Mouse (Mus musculus) right cerebral cortex, postnatal 25 days (tissue): ENCODE measurements around the gene Ugt1a7c.
"Not testable (repeated sequence)": the region's sequence is repeated elsewhere in the genome, so short reads cannot be mapped to it uniquely, and the experiment has no call there.

ENCODE experiments used
- DNase-seq: peaks from one replicate; pipeline ENCODE4 v3.0.0; 2022

The Ugt1a7c gene

DNA sequence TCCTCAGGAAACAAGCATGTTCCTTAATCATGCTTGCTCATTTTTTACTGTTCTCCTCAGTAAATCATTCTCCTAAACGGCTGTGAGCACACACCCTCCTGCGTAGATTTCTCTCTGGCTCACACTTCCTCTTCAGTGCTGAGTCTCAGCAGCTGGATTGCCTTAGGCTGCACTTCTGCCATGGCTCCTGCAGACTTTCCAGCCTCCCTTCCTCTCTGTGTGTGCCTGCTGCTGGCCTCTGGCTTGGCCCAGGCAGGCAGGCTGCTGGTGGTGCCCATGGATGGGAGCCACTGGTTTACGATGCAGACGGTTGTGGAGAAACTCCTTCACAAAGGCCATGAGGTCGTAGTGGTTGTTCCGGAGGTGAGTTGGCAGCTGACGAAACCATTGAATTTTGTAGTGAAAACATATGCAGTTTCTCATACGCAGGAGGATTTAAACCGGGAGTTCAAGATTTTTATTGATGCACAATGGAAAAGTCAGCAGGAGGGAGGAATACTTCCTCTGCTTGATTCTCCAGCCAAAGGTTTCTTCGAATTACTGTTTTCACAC lies at the start of gene Ugt1a7c:
TSS of gene Ugt1a7c (plus strand) at position 122 of the 552 bp plus-strand sequence.
- DNase-seq, result no peak

DNA sequence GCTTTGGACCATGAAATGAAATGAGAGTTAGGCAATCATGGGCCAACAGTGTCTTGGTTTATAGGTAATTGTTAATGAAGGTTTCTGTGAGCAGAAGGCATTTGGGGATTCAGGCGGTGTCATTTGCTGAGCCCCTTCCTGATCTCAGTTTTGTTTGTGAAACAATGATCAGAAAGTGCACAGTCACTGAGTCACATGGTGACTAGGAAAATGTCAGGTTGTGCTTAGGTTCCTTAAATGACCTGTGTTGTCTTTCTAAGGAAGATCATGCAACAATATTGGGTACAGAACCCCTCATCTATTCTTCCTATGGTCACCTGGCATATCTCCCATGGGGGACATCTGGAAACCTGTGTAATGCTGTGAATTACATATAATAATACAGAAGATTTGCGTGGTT lies 47.5 kb upstream of the Ugt1a7c start:
- DNase-seq, result not testable (repeated sequence)

DNA sequence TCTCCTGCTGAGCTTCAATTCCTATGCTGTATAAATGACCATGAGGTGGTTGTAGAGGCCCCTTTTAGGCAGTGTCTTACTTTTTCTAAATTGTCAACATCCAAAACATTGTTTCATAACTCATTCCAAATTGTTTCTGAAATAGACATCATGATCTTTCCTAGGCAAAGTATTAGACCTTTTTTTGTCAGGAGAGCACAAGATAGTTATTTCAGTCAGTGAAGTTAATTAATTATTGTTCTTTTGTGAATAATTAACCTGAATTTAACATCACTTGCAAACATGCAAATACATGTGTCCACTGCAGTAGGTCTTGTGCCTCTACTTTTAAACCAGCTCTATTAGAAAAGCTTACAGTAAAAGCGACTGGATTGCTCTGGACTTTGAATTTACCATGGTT lies 39.8 kb upstream of the Ugt1a7c start, which contains the start of gene Ugt1a10:
TSS of gene Ugt1a10 (plus strand) at position 301 of the 400 bp plus-strand sequence.
- no peak for DNase-seq

DNA sequence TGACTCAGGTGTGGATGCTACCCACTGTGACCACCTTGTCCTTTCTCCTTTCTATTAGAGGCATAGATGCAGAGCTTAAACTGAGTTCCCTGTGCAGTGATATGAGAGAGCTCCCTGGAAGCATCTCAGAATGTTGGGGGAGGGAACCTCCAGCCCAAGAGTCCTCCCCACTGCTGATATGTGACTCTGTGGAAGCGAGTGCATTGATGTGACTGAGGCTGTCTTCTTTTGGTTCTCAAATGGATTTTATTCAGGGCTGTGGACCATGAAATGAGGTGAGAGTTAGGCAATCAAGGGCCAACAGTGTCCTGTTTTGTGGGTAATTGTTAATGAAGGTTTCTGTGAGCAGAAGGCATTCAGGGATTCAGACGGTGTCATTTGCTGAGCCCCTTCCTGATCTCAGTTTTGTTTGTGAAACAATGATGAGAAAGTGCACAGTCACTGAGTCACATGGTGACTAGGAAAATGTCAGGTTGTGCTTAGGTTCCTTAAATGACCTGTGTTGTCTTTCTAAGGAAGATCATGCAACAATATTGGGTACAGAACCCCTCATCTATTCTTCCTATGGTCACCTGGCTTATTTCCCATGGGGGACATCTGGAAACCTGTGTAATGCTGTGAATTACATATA lies 28.3 kb upstream of the Ugt1a7c start:
- DNase-seq, result not testable (repeated sequence)

DNA sequence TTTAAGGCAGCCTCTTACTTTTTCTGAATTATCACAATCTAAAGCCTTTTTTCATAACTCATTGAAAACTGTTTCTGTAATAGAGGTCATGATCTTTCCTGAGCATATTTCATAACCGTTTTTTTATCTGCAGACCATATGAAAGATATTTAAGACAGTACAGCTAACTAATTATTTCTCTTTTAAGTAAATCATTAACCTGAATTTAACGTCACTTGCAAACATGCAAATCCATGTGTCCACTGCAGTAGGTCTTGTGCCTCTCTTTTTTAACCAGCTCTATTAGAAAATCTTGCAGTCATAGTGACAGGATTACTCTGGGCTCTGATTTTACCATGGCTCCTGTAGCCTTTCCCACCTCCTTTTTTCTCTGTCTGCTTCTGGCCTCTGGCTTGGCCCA lies 24.4 kb upstream of the Ugt1a7c start, which contains the start of gene Ugt1a9:
TSS of gene Ugt1a9 (plus strand) at position 306 of the 400 bp plus-strand sequence.
- no peak for DNase-seq

DNA sequence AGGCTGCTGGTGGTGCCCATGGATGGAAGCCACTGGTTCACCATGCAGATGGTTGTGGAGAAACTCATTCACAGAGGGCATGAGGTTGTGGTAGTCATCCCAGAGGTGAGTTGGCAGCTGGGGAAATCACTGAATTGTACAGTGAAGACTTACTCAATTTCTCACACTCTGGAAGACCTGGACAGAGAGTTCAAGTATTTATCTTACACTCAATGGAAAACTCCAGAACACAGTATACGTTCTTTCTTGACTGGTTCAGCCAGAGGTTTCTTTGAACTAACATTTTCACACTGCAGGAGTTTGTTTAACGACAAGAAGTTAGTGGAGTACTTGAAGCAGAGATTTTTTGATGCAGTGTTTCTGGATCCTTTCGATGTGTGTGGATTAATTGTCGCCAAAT lies 24.0 kb upstream of the Ugt1a7c start:
- DNase-seq, result no peak

DNA sequence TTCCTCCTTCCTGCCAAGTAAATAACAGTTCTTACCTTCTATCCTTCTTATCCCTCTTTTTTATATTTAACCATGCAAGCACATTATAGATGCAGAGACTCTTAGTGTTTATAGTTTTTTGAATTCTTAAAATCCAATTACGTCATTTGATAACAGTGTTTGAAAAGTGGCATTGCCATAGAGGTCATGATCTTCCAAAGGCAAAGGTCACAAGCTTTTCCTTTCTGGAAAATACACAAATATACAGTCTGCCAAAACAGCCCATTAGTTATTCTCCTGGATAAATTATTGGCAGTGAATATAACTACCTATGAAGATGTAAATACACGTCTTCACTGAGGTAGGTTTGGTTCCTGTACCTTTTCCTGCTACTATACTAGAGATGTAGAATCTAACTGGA lies 20.4 kb upstream of the Ugt1a7c start:
- DNase-seq, result no peak

DNA sequence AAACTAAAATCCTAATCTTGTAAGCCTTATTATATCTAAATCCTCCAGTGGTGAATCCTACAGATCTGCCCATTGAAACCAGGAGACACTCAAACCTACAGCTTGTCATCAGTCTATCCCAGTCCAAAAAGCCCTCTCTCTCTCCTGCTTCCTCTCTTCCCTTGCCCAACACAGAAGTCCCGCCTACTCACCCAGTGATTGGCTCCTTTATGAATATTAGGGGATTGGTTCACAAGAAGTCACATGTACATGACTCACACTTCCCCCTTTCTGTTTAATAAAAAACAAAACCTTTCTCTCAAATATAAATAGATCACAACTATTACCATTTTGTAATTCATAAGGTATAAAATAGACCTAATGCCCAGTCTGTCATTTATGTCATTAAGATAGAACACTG lies 17.7 kb upstream of the Ugt1a7c start:
- DNase-seq, result no peak

DNA sequence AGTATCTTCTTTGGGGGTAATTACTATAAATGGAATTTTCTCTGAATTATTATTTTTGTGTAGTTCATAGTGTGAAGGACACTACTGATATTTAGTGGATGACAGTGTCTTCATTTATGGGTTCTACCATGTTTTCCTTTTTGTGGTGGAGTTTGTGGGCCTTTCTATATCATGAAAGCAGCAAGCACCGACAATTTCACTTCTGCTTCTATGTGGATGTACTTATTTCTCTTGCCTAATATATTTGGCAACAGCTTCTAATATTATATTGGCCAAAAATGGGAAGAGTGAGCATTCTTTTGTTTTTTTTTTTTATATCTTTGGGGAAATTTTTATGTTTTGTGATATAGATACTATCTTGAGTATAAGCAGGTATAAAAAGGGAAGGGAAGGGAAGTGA lies 13.2 kb upstream of the Ugt1a7c start:
- DNase-seq, result no peak

DNA sequence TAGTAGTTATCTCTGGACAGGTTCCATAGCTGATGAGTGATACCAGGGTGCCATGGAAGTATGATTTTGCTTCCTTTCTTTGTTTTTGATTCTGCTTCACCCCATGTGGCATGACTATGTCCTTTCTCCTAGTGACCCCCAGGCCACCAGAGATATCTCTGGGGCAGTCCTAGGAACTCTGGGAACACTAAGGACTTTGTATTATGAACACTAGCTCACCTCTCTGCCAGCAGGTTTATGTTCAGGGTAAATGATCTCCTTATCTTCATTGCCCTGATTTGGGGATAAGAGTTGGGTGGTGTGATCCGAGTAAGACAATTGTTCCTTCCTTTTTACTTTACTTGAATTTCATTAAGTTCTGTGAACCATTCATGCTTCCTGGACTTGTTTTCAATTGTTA lies 8.7 kb upstream of the Ugt1a7c start:
- no peak for DNase-seq

DNA sequence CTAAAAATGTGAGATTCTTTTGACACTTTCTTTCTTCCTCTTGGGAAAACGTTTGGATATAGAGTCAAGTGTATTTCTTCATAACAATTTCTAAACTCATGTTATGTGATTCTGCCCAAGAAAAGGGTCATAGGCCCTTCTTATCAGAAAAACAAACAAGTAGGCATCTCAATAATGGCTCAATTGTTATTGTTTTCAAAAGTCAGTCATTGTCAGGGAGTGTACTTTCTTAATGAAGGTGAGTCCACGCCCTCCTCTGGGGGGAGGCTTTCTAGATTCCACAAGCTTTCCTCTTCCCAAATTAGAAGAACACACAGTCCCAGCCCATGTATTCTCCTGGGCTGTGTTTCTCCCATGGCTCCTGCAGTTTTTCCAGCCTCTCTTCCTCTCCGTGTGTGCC lies 7.3 kb upstream of the Ugt1a7c start, which contains the start of gene Ugt1a8:
TSS of gene Ugt1a8 (plus strand) at position 301 of the 400 bp plus-strand sequence.
- DNase-seq, result no peak

DNA sequence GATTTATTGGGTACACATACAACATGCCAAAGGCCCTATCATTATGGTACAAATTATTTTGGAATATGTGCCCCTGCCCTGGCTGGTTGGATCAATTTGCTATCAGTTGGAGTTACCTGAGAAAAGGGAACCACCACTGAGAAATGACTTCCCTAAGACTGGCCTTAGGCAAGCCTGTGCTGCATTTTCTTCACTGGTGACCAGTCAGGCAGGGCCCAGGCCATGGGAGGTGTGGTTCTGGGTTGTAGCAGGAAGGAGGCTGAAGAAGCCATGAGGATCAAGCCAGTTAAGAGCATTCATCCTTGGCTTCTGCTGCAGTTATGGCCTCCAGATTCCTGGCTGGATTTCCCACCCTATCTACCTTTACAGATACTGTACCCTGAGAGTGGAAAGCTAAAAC lies 2.5 kb upstream of the Ugt1a7c start:
- no peak for DNase-seq

DNA sequence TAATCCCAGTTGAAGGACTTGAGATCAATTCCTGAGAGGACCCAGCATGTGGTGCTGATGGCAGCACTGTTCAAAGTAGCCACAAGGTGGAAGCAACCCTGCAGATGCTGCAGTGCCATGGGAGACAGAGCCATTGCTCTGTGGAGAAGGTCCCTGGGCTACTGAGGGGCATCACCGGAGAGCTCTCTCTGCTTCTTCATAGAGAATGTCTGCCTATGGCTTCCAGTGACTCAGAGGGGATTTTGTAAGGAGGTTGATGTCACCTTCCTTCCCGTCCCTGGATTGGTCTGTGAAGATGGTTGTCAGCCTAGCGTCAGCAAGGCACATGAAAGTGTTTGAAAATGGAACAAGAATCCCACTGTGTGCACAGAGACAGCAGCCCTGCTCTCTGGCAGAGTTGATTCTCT lies 589 bp upstream of the Ugt1a7c start:
- not testable (repeated sequence) for DNase-seq

DNA sequence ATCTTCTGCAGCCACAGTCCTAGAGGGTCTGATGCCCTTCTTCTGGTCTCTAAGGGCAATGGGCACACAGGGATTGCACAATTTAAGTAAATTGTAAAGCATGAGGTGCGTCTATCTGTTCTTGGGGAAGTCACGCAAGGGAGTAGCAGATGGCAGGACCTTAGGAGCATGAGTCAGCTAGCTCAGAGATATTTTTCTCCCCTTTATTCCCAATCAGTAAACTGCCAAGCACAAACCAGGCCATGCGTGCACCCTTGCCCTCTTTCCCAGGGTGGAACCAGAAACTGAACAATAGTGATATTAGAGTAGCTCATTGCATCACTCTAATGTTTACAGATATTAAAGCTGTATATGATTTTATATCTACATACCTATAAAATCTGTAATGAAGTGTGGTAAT lies 3.7 kb downstream of the Ugt1a7c start:
- DNase-seq, result not testable (repeated sequence)

DNA sequence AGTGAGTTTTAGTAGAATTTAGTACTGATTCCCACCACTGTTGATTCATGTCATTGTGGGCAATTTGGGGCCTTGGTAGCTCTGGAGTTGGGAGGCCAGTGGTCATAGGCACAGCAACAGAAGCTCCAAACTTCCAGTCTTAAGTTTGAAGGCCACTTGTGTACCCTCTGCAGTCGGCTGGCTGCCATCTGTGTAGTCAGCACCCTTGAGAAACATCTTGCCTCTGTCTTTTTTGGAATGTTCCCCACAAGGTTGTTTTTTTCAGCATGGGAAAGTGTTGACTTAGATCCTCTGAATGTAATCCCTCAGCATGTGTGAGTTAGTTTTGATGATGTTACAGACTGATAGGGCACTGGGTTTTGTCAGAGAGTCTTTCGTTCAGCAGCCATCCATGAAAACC lies 4.8 kb downstream of the Ugt1a7c start:
- DNase-seq, result not testable (repeated sequence)

DNA sequence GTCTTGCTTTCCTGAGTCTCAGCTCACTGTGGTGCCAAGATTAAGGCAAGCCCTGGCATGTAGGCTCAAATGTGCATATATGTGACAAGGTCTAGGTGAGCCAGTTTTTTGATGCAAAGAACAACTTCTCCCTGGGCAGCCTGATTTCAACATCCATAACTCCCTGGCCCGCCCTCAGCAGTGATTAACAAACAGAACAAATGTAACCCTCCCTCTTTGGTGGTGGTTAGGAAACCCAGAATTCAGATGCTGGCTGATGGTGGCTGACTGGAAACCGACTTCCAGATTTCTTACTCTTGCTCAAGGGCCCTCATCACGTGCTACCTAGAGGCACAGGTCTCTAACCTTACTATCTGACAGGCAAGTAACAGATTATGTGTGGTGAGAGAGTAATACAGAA lies 8.2 kb downstream of the Ugt1a7c start, which contains the start of gene Ugt1a6b:
TSS of gene Ugt1a6b (plus strand) at position 234 of the 400 bp plus-strand sequence.
- not testable (repeated sequence) for DNase-seq

DNA sequence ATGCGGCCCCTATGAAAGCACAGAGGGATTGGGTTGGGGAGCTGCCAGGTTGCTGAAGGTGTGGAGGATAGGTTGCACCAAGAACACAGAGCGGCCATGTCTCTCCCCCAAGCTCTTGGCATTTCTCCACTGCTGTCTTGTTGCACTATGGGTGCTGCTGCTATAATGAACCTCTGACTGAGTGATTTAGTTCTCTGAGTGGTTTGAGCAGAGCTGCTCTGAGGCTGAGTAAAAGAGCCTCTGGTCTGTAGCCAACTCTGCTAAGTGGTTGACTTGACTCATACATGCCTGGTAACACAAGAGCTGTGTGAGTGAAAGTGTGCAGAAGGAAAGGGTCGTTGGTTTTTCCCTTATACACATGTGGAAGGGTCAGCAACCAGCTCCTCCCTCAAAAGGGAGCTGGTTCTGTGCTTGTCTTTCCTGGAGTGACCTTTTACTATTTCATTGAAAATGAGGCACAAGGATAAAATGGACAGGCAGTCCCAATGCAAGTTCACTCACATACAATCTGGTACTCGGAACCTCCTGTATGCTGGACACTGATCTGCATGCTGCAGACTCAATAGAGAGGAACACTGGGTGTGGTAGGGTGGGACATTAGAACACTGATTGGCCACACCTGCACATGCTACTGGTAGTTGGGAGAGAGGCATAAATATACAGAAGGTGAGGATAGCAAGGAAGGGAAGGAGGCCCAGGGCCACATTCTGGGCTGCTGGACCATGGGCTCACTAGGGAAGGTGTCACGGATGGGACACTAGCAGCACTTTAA lies 9.0 kb downstream of the Ugt1a7c start:
- DNase-seq, result not testable (repeated sequence)

DNA sequence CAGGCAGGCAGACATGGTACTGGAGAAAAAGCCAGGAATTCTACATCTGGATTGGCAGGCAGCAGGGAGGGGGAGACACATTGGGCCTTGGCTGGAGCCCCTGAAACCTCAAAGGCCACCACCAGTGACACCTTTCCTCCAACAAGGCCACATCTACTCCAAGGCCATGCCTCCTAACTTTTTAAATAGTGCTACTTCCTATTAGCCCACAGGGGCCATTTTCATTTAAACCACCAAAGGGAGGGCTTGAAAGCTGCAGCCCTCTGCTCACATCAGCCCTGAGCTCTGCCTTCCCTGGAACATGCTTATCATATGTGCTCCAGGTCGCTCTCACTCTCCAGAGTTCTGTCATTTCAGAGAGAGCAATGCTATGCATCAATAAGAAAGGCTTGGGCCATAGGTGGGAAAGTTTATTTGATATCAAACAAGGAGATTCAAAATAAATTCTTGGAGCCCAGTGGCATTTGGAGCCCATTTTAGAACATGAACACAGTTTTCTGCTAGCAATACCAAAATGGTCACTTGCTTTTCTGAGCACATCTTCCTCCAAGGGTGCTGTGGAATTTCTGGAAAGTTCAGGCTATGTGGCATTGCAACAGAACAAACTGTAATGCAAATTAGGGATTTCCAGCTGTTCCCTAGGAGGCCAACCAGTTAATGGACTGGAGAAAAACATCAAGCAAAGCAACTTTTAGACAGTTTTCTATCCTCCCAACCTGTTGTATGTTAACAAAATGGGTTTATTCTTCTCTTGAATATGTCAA lies 10.0 kb downstream of the Ugt1a7c start:
- no peak for DNase-seq

DNA sequence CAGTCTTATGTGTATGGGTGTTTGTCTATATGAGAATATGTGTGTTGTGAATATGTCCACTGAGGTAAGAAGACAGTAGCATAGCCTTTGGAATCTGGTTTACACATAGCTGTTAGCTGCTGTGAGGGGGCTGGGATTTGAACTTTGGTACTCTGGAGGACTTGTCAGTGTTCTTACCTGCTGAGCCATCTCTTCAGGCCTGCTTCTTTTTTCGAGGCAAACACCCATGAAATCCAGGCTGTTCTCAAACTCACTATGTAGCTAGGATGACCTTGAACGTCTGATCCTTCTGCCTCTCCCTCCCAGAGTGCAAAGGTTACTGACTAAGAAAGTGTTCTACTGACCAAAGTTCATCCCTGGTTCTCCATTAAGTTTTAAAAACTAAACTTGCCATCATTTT lies 10.8 kb downstream of the Ugt1a7c start:
- DNase-seq, result no peak

DNA sequence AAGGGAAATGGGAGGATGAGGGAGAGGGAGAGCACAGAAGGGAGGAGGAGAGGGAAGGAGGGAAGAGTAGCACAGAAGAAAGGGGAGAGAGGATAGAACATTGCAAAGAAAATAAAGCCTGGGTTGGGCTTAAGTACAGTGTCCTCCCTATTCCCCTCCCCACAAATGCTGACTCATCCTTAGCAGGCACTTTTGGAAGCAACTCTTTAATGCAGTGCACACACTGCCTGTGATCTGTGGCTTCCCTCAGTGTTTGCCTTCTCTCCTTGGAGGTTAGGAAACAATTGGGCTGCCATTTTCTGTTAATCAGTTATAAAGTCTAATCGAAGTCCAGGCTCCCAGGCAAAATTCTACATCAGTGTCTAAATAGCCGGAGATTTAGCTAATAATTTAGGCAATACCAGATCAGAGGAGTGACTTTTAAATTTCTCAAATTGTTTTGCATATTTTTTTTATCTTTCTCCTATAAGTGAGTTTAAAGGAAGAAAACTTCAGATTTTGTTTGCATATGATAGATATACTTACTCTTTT lies 14.2 kb downstream of the Ugt1a7c start:
- DNase-seq, result not testable (repeated sequence)

DNA sequence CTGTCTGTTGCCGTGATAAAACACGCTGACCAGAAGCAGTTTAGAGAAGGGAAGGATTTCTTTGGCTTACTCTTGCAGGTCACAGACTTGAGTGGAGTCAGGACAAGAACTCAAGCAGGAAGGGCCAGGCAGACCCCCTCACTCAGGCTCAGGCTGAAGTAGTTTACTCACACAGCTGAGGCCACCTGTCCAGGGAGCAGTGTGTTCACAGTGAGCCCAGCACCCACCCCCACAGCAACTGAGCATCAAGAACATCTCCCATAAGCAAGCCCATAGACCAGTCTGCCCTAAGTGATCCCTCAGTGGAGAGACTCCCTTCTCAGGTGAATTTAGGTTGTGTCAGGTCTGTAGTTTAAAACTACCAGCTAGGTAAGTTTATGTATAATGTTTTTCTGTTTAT lies 14.7 kb downstream of the Ugt1a7c start:
- DNase-seq, result not testable (repeated sequence)

DNA sequence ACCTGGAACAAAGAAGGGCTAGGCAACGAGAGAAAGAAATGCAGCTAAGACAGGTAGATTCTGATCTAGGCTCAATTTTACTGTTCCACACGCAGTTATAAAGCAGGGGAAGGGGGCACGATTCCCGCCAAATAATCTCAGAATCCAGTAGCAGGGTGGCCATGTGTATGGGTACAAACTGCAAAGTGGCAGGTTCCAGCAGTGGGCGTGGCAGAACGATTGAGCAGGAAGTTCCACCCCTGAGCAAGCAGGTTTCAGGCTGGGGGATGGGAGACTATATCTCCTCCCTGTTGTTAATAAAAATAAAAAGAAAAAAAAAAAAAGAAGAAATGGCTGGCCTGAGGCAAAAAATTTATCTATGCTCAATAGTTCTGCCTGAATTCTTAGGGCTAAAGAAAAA lies 17.9 kb downstream of the Ugt1a7c start:
- DNase-seq, result not testable (repeated sequence)

DNA sequence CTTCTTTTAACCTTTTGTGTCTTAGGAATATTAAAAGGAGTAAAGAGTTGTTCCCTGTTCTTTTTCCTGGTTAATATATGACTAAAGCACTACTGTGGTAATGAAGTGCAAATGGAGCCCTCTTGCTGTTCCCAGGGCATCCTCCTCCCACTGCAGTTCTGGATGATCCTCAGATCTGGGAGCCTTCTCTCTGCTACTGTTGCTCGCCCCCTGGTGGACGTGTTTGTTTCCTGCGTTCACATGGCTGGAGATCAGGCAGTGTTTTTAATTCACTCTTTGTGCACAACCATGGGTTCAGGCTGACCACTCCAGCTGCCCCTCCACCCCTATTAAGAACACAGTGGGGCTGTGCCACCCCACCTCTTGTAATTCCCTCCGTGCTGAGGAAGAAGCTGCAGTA lies 25.7 kb downstream of the Ugt1a7c start:
- DNase-seq, result not testable (repeated sequence)
